Mouse (Mus musculus): ENCODE results near the gene Arrdc4. TPM values are rescaled to one million over a fixed set of nuclear protein-coding genes. Genes with fewer than 3 reads are reported as not detected.

Gene Arrdc4
- polyA plus RNA-seq, 1 experiment from 2014 or later, result 22.6 TPM

DNA sequence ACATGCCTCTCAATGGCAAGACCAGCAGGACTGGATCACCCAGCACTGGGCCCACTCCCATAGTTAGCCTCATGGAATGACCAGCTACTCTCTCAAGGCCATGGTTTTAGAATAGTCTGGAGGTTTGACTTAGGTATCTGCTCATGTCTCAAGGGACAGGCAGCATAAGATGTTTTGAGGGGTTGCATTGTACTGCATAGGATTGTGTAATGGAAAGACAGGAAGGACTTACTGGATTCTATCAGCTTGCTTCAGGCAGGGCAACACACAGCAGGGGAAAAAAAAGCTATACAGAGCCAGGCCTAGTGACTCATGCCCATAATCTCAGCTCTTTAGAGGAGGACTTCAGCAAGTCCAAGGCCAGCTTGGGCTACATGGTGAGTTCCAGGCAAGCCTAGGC, 31.1 kb downstream of the Arrdc4 start:
- peaks cover 7% of the 10 kb centered on the region; the same call in 1 of the 2 replicates for H3K4me1 ChIP-seq (ENCODE audit: control insufficient read depth, insufficient read depth, low read length)
- H3K36me3 ChIP-seq (ENCODE audit: control insufficient read depth, insufficient read depth, low read length), result no peaks in the 10 kb centered on the region
- H3K9me3 ChIP-seq (replicated peaks; ENCODE audit: control insufficient read depth, low read length, poor library complexity, severe bottlenecking), result no peaks in the 10 kb centered on the region
- H3K9ac ChIP-seq (ENCODE audit: low read depth, low read length), result no peak overlapping the region
- H3K27me3 ChIP-seq (ENCODE audit: control insufficient read depth, insufficient read depth, low read depth, low read length), result no peaks in the 10 kb centered on the region
- H3K27ac ChIP-seq (ENCODE audit: low read length), result no peak overlapping the region
- H3K4me2 ChIP-seq (ENCODE audit: low read length), result no peak overlapping the region; the same call in 1 of the 2 replicates
- H3K4me3 ChIP-seq (ENCODE audit: low read depth, low read length), result no peak overlapping the region
- ATAC-seq, result peak; percentile 17; the same call in 1 of the 2 replicates

DNA sequence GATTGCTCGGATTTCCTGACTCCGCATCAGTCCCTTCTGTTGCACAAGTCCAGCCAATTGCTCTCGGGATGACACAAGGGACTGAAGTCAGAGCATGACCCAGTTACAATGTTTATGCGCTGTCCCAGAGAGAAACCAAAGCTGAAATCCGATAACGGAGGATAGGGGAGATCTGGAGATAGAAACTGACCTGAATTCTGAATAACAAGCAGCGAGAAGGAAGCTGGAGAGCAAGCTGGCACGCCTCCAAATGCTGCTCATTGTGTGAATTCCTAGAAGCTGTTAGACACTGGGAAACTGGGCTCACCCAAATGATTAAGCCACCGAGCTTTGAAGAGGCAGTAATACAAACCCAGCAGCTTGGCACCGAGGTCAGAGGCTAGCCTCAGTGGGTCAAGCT, 31.5 kb downstream of the Arrdc4 start:
- H3K9ac ChIP-seq (ENCODE audit: low read depth, low read length), result no peak overlapping the region
- H3K9me3 ChIP-seq (replicated peaks; ENCODE audit: control insufficient read depth, low read length, poor library complexity, severe bottlenecking), result no peaks in the 10 kb centered on the region
- H3K27ac ChIP-seq (ENCODE audit: low read length), result no peak overlapping the region
- peak; percentile 28; the same call in 1 of the 2 replicates for ATAC-seq
- H3K4me1 ChIP-seq (ENCODE audit: control insufficient read depth, insufficient read depth, low read length), result peaks cover 7% of the 10 kb centered on the region; the same call in 1 of the 2 replicates
- 28% methylated on average over 10 of the region's 10 CpGs for WGBS
- H3K4me2 ChIP-seq (ENCODE audit: low read length), result peak overlapping the region; percentile 33
- H3K4me3 ChIP-seq (ENCODE audit: low read depth, low read length), result no peak overlapping the region
- H3K27me3 ChIP-seq (ENCODE audit: control insufficient read depth, insufficient read depth, low read depth, low read length), result no peaks in the 10 kb centered on the region
- no peaks in the 10 kb centered on the region for H3K36me3 ChIP-seq (ENCODE audit: control insufficient read depth, insufficient read depth, low read length)

DNA sequence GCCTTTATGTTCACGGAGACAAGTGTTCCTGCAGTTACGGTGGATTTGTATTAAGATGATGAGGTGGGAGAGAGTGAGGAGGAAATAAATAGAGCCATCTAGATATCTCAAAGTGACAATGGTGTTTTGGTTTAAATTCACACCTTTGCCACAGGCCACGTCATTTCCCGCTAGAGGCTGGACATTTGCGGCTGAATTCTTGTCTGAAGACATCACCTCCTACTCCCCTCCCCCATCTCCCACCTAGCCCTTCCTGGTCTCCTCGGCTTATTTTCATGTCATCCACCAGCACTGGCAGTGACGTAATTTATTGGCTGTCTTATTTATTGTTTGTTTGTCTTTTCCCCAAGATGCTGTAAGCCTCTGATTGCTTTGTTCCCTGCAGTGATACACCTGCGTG, 32.1 kb downstream of the Arrdc4 start:
- 63% methylated on average over 8 of the region's 8 CpGs for WGBS

DNA sequence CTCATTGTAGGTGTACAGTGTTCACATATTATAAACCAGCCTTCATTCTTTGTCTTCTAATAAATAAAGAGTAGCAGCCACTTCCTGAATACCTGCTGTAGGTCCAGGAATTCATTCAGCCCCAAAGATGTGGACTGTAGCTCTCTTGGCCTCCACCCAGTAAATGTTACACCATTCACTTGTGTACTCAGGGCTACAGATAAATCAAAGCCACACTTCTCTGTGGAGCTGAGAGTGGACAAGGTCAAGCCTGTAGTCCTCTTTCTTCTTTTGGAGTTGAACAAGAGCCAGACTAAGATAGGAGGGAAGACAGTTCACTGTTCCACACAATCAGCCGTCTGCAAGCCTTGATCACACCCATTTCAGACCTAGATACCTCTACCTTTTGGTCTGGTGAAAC, 36.1 kb downstream of the Arrdc4 start:
- Histone ChIP-seq H3K36me3 (ENCODE audit: control insufficient read depth, insufficient read depth, low read length) (no peaks in the 10 kb centered on the region), H3K9me3 (replicated peaks; ENCODE audit: control insufficient read depth, low read length, poor library complexity, severe bottlenecking) (no peaks in the 10 kb centered on the region), H3K27me3 (ENCODE audit: control insufficient read depth, insufficient read depth, low read depth, low read length) (no peaks in the 10 kb centered on the region), H3K4me1 (ENCODE audit: control insufficient read depth, insufficient read depth, low read length) (peaks cover 6% of the 10 kb centered on the region; the same call in 1 of the 2 replicates), H3K4me2 (ENCODE audit: low read length) (no peak overlapping the region), H3K27ac (ENCODE audit: low read length) (no peak overlapping the region), H3K9ac (ENCODE audit: low read depth, low read length) (no peak overlapping the region), H3K4me3 (ENCODE audit: low read depth, low read length) (no peak overlapping the region)
- no peak for ATAC-seq
- 81% methylated on average over 1 of the region's 1 CpGs for WGBS

More for the DNA sequence above, 32.1 kb downstream of the Arrdc4 start:
- H3K4me2 ChIP-seq (ENCODE audit: low read length), result no peak overlapping the region
- ATAC-seq, result no peak
- no peaks in the 10 kb centered on the region for H3K9me3 ChIP-seq (replicated peaks; ENCODE audit: control insufficient read depth, low read length, poor library complexity, severe bottlenecking)
- no peaks in the 10 kb centered on the region for H3K27me3 ChIP-seq (ENCODE audit: control insufficient read depth, insufficient read depth, low read depth, low read length)
- no peak overlapping the region for H3K4me3 ChIP-seq (ENCODE audit: low read depth, low read length)
- no peak overlapping the region for H3K27ac ChIP-seq (ENCODE audit: low read length)
- no peak overlapping the region for H3K9ac ChIP-seq (ENCODE audit: low read depth, low read length)
- H3K4me1 ChIP-seq (ENCODE audit: control insufficient read depth, insufficient read depth, low read length), result peaks cover 7% of the 10 kb centered on the region; the same call in 1 of the 2 replicates
- H3K36me3 ChIP-seq (ENCODE audit: control insufficient read depth, insufficient read depth, low read length), result no peaks in the 10 kb centered on the region

DNA sequence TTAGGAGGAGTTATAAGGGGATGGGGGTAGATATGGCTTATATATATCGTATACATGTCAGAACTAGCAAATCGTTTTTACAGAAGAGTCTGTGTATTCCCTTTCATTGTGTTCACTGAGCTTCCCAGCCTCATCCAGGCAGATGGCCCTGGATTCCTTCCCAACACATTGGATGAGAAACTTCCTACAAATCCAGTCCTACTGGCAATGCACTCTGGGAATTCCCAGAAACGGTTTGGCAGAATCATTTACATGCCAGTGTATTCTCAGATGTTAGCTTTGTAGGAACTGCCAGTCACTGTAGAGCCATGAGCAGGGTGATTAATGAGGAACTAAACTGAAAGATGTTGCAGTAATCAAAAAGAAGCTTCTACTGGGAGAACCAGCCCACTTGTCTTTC, 36.6 kb downstream of the Arrdc4 start:
- Histone ChIP-seq H3K9me3 (replicated peaks; ENCODE audit: control insufficient read depth, low read length, poor library complexity, severe bottlenecking) (no peaks in the 10 kb centered on the region), H3K27ac (ENCODE audit: low read length) (no peak overlapping the region), H3K4me2 (ENCODE audit: low read length) (no peak overlapping the region), H3K9ac (ENCODE audit: low read depth, low read length) (no peak overlapping the region), H3K4me3 (ENCODE audit: low read depth, low read length) (no peak overlapping the region), H3K27me3 (ENCODE audit: control insufficient read depth, insufficient read depth, low read depth, low read length) (no peaks in the 10 kb centered on the region), H3K4me1 (ENCODE audit: control insufficient read depth, insufficient read depth, low read length) (peaks cover under 1% of the 10 kb centered on the region; the same call in 1 of the 2 replicates), H3K36me3 (ENCODE audit: control insufficient read depth, insufficient read depth, low read length) (no peaks in the 10 kb centered on the region)
- no peak for ATAC-seq
- WGBS, result 69% methylated on average over 3 of the region's 3 CpGs

DNA sequence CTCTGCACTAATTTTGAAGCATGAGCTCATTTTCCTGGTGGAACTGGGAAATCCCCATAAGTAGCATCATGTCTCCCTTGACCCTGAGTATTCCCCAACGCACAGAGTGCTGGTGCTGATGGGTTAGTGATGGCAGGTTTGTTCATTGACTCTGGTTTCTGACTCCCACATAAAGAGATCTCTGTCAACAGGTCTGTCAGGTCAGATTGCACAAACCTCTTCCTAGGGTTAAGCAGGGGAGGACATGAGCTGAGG, 39.8 kb downstream of the Arrdc4 start:
- no peaks in the 10 kb centered on the region for H3K27me3 ChIP-seq (ENCODE audit: control insufficient read depth, insufficient read depth, low read depth, low read length)
- ATAC-seq, result no peak
- H3K36me3 ChIP-seq (ENCODE audit: control insufficient read depth, insufficient read depth, low read length), result no peaks in the 10 kb centered on the region
- 79% methylated on average over 1 of the region's 1 CpGs for WGBS
- H3K4me3 ChIP-seq (ENCODE audit: low read depth, low read length), result no peak overlapping the region
- no peaks in the 10 kb centered on the region for H3K4me1 ChIP-seq (ENCODE audit: control insufficient read depth, insufficient read depth, low read length)
- H3K9me3 ChIP-seq (replicated peaks; ENCODE audit: control insufficient read depth, low read length, poor library complexity, severe bottlenecking), result no peaks in the 10 kb centered on the region
- H3K9ac ChIP-seq (ENCODE audit: low read depth, low read length), result no peak overlapping the region
- H3K4me2 ChIP-seq (ENCODE audit: low read length), result no peak overlapping the region
- no peak overlapping the region for H3K27ac ChIP-seq (ENCODE audit: low read length)

DNA sequence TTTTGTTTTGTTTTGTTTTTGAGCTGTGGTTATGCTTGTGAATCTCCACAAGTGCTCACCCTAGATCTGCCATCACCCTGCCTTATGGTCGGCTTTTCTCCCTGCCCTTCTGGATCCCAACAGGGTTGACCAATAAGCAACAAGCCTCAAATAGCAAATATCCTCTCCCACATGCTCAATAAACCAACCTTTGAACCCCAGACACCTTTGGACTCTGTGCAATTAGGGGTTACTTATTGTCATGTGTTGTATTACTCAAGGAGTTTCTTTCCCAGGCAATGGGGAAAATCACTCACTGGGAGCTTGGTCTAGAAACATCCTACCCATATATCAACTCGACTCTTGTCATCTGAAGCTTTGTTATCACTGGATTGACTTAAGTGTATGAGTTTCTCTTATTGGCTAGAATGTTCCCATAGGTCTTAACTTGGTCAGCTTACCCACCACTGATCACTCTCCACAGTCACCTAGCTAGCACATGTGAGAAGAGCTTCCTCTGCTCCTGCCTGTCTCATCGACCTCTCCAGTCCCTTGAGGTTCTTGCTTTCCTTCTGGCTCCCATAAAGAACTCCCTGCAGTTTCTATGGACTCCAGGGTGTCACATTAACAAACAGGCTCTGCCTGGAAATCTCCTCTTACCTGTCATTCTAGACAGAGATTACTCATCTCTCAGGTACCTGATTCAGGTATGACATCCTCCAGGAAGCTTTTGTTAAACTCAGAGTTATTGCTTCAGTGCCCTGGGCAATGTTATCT, 40.3 kb downstream of the Arrdc4 start:
- H3K4me2 ChIP-seq (ENCODE audit: low read length), result no peak overlapping the region
- no peak for ATAC-seq
- no peaks in the 10 kb centered on the region for H3K4me1 ChIP-seq (ENCODE audit: control insufficient read depth, insufficient read depth, low read length)
- no peak overlapping the region for H3K9ac ChIP-seq (ENCODE audit: low read depth, low read length)
- no peak overlapping the region for H3K27ac ChIP-seq (ENCODE audit: low read length)
- H3K4me3 ChIP-seq (ENCODE audit: low read depth, low read length), result no peak overlapping the region
- H3K27me3 ChIP-seq (ENCODE audit: control insufficient read depth, insufficient read depth, low read depth, low read length), result no peaks in the 10 kb centered on the region
- no peaks in the 10 kb centered on the region for H3K36me3 ChIP-seq (ENCODE audit: control insufficient read depth, insufficient read depth, low read length)
- H3K9me3 ChIP-seq (replicated peaks; ENCODE audit: control insufficient read depth, low read length, poor library complexity, severe bottlenecking), result no peaks in the 10 kb centered on the region
- WGBS, result 83% methylated on average over 3 of the region's 3 CpGs

DNA sequence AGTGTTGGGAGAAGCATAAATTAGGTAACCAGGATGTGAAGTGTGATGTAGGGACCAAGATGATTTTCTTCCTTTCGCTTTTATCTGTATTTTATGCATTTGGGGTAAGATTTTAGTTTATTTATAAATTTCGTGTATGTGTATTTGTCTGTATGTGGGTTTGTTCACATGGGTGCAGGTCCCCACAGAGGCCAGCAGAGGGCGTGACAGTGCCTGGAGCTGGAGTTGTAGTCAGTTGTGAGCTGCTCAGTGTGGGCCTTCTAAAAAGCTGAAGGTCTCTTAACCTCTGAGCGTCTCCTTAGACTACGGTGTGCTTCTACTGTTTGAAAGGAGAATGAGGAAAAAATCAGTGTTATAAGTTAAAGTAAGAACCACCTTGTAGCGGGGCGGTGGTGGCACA, 43.9 kb downstream of the Arrdc4 start:
- H3K4me3 ChIP-seq (ENCODE audit: low read depth, low read length), result no peak overlapping the region
- no peak for ATAC-seq
- 95% methylated on average over 7 of the region's 7 CpGs for WGBS

DNA sequence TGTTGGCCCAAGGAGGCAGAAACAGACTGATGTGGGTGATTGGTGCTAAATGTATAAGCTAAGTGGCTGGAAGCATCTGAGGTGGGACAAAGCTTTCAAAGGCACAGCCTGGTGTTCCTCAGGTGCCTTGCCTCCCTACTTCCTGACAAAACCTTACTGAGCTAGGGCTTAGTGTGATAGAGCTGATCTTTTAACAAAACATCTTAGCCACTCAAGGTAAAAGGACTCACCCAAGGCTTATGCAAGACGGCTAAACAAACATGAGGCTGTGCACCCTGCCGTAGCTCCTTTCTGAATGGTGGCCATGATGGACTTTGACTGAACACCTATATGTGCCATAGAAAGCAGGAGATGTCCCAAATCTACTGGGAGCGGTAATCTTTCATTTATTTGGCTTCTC, 51.7 kb downstream of the Arrdc4 start:
- Histone ChIP-seq H3K4me2 (ENCODE audit: low read length) (no peak overlapping the region), H3K27ac (ENCODE audit: low read length) (no peak overlapping the region), H3K4me3 (ENCODE audit: low read depth, low read length) (no peak overlapping the region), H3K27me3 (ENCODE audit: control insufficient read depth, insufficient read depth, low read depth, low read length) (no peaks in the 10 kb centered on the region), H3K9me3 (replicated peaks; ENCODE audit: control insufficient read depth, low read length, poor library complexity, severe bottlenecking) (no peaks in the 10 kb centered on the region), H3K4me1 (ENCODE audit: control insufficient read depth, insufficient read depth, low read length) (no peaks in the 10 kb centered on the region), H3K9ac (ENCODE audit: low read depth, low read length) (no peak overlapping the region), H3K36me3 (ENCODE audit: control insufficient read depth, insufficient read depth, low read length) (no peaks in the 10 kb centered on the region)
- WGBS, result 88% methylated on average over 3 of the region's 3 CpGs
- no peak for ATAC-seq

More for the DNA sequence above, 43.9 kb downstream of the Arrdc4 start:
- Histone ChIP-seq H3K27me3 (ENCODE audit: control insufficient read depth, insufficient read depth, low read depth, low read length) (no peaks in the 10 kb centered on the region), H3K27ac (ENCODE audit: low read length) (no peak overlapping the region), H3K4me2 (ENCODE audit: low read length) (no peak overlapping the region), H3K9me3 (replicated peaks; ENCODE audit: control insufficient read depth, low read length, poor library complexity, severe bottlenecking) (no peaks in the 10 kb centered on the region), H3K9ac (ENCODE audit: low read depth, low read length) (no peak overlapping the region), H3K4me1 (ENCODE audit: control insufficient read depth, insufficient read depth, low read length) (no peaks in the 10 kb centered on the region), H3K36me3 (ENCODE audit: control insufficient read depth, insufficient read depth, low read length) (no peaks in the 10 kb centered on the region)

Data from midbrain, embryonic 16.5 days (tissue).